8 mouse cellular contexts compared by ENCODE assay signal in genomic region chr17:31790280-31791063, GRCm38 (mm10).
DNase-seq lines count a peak whose midpoint lies in the region; ATAC-seq and TF ChIP-seq lines count a peak whose summit lies in the region.

No protein-coding gene starts in this region.

- no peaks in the 10 kb centered on the region for H3K36me3 ChIP-seq in E14TG2a.4 (ENCODE audit: insufficient read depth, low read length)
- H3K36me3 ChIP-seq in hindbrain, embryonic 16.5 days (ENCODE audit: control insufficient read depth, insufficient read depth, low read length): no peaks in the 10 kb centered on the region
- no peaks in the 10 kb centered on the region for H3K36me3 ChIP-seq in midbrain, embryonic 11.5 days (ENCODE audit: control insufficient read depth, insufficient read depth, low read length)

- no peak overlapping the region for H3K27ac ChIP-seq in hindbrain, embryonic 16.5 days (ENCODE audit: low read depth, low read length)
- H3K27ac ChIP-seq in midbrain, embryonic 11.5 days (ENCODE audit: low read depth, low read length): peak overlapping the region; percentile 58

- peak overlapping the region; percentile 33; the same call in 1 of the 2 replicates for H3K4me2 ChIP-seq in hindbrain, embryonic 16.5 days (ENCODE audit: low read length)
- H3K4me2 ChIP-seq in midbrain, embryonic 11.5 days: peak overlapping the region; percentile 36

- peak overlapping the region; percentile 47; the same call in 1 of the 2 replicates for H3K9ac ChIP-seq in hindbrain, embryonic 16.5 days (ENCODE audit: low read depth, low read length)
- peak overlapping the region; percentile 14 for H3K9ac ChIP-seq in midbrain, embryonic 11.5 days (ENCODE audit: low read length)

- H3K4me3 ChIP-seq in E14TG2a.4 (replicated peaks; ENCODE audit: low read length): peak overlapping the region; percentile 65
- H3K4me3 ChIP-seq in hindbrain, embryonic 16.5 days (ENCODE audit: low read length): no peak overlapping the region
- no peak overlapping the region for H3K4me3 ChIP-seq in midbrain, embryonic 11.5 days (ENCODE audit: low read depth, low read length)

- ATAC-seq in hindbrain, embryonic 16.5 days: peak; percentile 71
- peak; percentile 82 for ATAC-seq in midbrain, embryonic 11.5 days (ENCODE audit: low FRiP score)

- peak; percentile 81 to 84 for DNase-seq in adrenal gland, postnatal 36 days
- peak; percentile 70 for DNase-seq in gastrocnemius, postnatal 14 days
- peak; percentile 46 to 48 for DNase-seq in left cerebral cortex, postnatal 14 days (ENCODE audit: low spot score in 2 of 2)
- DNase-seq in midbrain, embryonic 11.5 days (ENCODE audit: low spot score, missing footprints): peak; percentile 95
- DNase-seq in spleen, adult 12 weeks (ENCODE audit: low spot score): peak; percentile 31
- no peak for DNase-seq in urinary bladder, postnatal 25 days (ENCODE audit: low spot score)

- 5% methylated on average over 22 of the region's 22 CpGs for WGBS in hindbrain, embryonic 16.5 days
- WGBS in midbrain, embryonic 11.5 days: 5% methylated on average over 22 of the region's 22 CpGs

- H3K4me1 ChIP-seq in E14TG2a.4 (replicated peaks; ENCODE audit: low read depth, low read length): peaks cover 69% of the 10 kb centered on the region
- H3K4me1 ChIP-seq in hindbrain, embryonic 16.5 days (ENCODE audit: control insufficient read depth, insufficient read depth, low read depth, low read length): peaks cover 14% of the 10 kb centered on the region
- H3K4me1 ChIP-seq in midbrain, embryonic 11.5 days (ENCODE audit: control insufficient read depth, insufficient read depth, low read length): peaks cover 22% of the 10 kb centered on the region

- intact Hi-C loops in gastrocnemius, postnatal 14 days (cut with DNase I; ENCODE audit: low total_unique reads): no loop called here
- intact Hi-C loops in left cerebral cortex, postnatal 14 days (cut with DNase I): no loop called here

- TF ChIP-seq CTCF in E14TG2a.4 (conservative IDR thresholded peaks at IDR 0.05; ENCODE audit: low read length): no peak

- no peaks in the 10 kb centered on the region for H3K27me3 ChIP-seq in E14TG2a.4 (ENCODE audit: insufficient read depth, low read length)
- no peaks in the 10 kb centered on the region for H3K27me3 ChIP-seq in hindbrain, embryonic 16.5 days (replicated peaks; ENCODE audit: control insufficient read depth, insufficient read depth, low read length)
- no peaks in the 10 kb centered on the region for H3K27me3 ChIP-seq in midbrain, embryonic 11.5 days (ENCODE audit: control insufficient read depth, insufficient read depth, low read length)

- H3K9me3 ChIP-seq in E14TG2a.4 (ENCODE audit: low read length): peaks cover 4% of the 10 kb centered on the region
- no peaks in the 10 kb centered on the region for H3K9me3 ChIP-seq in hindbrain, embryonic 16.5 days (ENCODE audit: control insufficient read depth, low read length)
- no peaks in the 10 kb centered on the region for H3K9me3 ChIP-seq in midbrain, embryonic 11.5 days (ENCODE audit: control insufficient read depth, low read length)
